Comparison of ENCODE assay signal across 8 mouse cellular contexts in genomic region chr3:65283366-65283765, GRCm38 (mm10).
"Had no signal": no experiment of that assay in that cellular context is flagged by ENCODE, and none has a peak within 500 bp of the region (broad histone marks: within the 10 kb centered on the region; RNA-seq: fewer than 3 reads in every experiment).

No protein-coding gene starts in this region.

- DNase-seq: kidney, postnatal 10 days; kidney, postnatal 4 days; left cerebral cortex, postnatal 4 days; lung, adult 18-20 months; lung, postnatal 36 days; right cerebral cortex, adult 18-20 months; thymus, postnatal 4 days had no signal

- ATAC-seq: midbrain, embryonic 13.5 days had no signal
